Mouse (Mus musculus) left cerebral cortex, postnatal 10 days (tissue): ENCODE measurements around the gene Xpo6. TPM values are rescaled to one million over a fixed set of nuclear protein-coding genes. Genes with fewer than 3 reads are reported as not detected.

ENCODE experiments used
- DNase-seq, 2 experiments: peaks; one replicate each; pipeline ENCODE4 v3.0.0; 2021 to 2022; ENCODE audit warnings: low spot score in 2 of 2, mixed read lengths in 1 of 2; ENCODE audit errors: extremely low spot score in 1 of 2
- intact Hi-C: fragments of 180-260 bp; cut with DNase I; formaldehyde crosslinking; loops from one replicate; pipeline ENCODE4 v1.15.1; 2025
- total RNA-seq, 2 experiments: library from RNA; stranded (reverse); gene quantifications; 2 replicates each; pipeline ENCODE4 v1.2.3; 2021

Xpo6 gene
- total RNA-seq, result 100 to 1,000 TPM; 101 to 103 TPM

GRCm38 (mm10) chr7:126200178-126200996 is at the start of gene Xpo6:
Gene Xpo6 (minus strand): TSS chr7:126200501.
- intact Hi-C loops, result no loop called here
- peak; percentile 93 to 99 for DNase-seq

GRCm38 (mm10) chr7:126249986-126250385 is 49.7 kb upstream of the Xpo6 start:
- DNase-seq, result no peak
- intact Hi-C loops, result no loop called here

GRCm38 (mm10) chr7:126249146-126249545 is 48.8 kb upstream of the Xpo6 start:
- DNase-seq, result no peak
- intact Hi-C loops, result no loop called here

GRCm38 (mm10) chr7:126248641-126249141 is 48.4 kb upstream of the Xpo6 start:
- DNase-seq, result no peak
- intact Hi-C loops, result no loop called here

- DNase-seq, result no peak
- intact Hi-C loops, result no loop called here
These were observed 47.8 kb upstream of the Xpo6 start for GRCm38 (mm10) chr7:126248088-126248487.

- intact Hi-C loops, result no loop called here
- no peak for DNase-seq
These were observed 44.0 kb upstream of the Xpo6 start for GRCm38 (mm10) chr7:126244168-126244750.

GRCm38 (mm10) chr7:126240814-126241360 is 40.6 kb upstream of the Xpo6 start:
- DNase-seq, result no peak
- intact Hi-C loops, result no loop called here

GRCm38 (mm10) chr7:126236794-126237192 is 36.5 kb upstream of the Xpo6 start:
- peak in 1 of 2 experiments; percentile 42 for DNase-seq
- intact Hi-C loops, result no loop called here

GRCm38 (mm10) chr7:126236083-126236793 is 35.9 kb upstream of the Xpo6 start:
- intact Hi-C loops, result no loop called here
- DNase-seq, result peak; percentile 41 to 55

GRCm38 (mm10) chr7:126234611-126235010 is 34.3 kb upstream of the Xpo6 start:
- no peak for DNase-seq
- intact Hi-C loops, result no loop called here

- intact Hi-C loops, result no loop called here
- DNase-seq, result no peak
These were observed 32.2 kb upstream of the Xpo6 start for GRCm38 (mm10) chr7:126232345-126233071.

- intact Hi-C loops, result no loop called here
- no peak for DNase-seq
These were observed 30.3 kb upstream of the Xpo6 start for GRCm38 (mm10) chr7:126230357-126231148.

- intact Hi-C loops, result no loop called here
- DNase-seq, result no peak
These were observed 25.8 kb upstream of the Xpo6 start for GRCm38 (mm10) chr7:126226136-126226535.

- intact Hi-C loops, result no loop called here
- DNase-seq, result no peak
These were observed 22.5 kb upstream of the Xpo6 start for GRCm38 (mm10) chr7:126222753-126223152.

- intact Hi-C loops, result no loop called here
These were observed 20.3 kb upstream of the Xpo6 start for GRCm38 (mm10) chr7:126220611-126221010.

GRCm38 (mm10) chr7:126218311-126218710 is 18.0 kb upstream of the Xpo6 start:
- intact Hi-C loops, result no loop called here
- DNase-seq, result no peak

More at GRCm38 (mm10) chr7:126220611-126221010, 20.3 kb upstream of the Xpo6 start:
- DNase-seq, result no peak

- DNase-seq, result no peak
- intact Hi-C loops, result no loop called here
These were observed 16.6 kb upstream of the Xpo6 start for GRCm38 (mm10) chr7:126216867-126217266.

GRCm38 (mm10) chr7:126210856-126211255 is 10.6 kb upstream of the Xpo6 start:
- DNase-seq, result no peak
- intact Hi-C loops, result loop anchor here (5.0 kb wide), 1 partner anchor 469 kb away; no protein-coding TSS in a partner anchor
